Mouse (Mus musculus): ENCODE measurements around the gene Kat6b. TPM values are rescaled to one million over a fixed set of nuclear protein-coding genes. Genes with fewer than 3 reads are reported as not detected.
A peak's percentile ranks its signal among the peaks of the same experiment; 100 is the strongest.
"Not testable (repeated sequence)": the region's sequence is repeated elsewhere in the genome, so short reads cannot be mapped to it uniquely, and the experiment has no call there.

Kat6b gene
- polyA plus RNA-seq, 1 experiment from 2014 or later = 34.6 TPM

- H3K36me3 ChIP-seq (ENCODE audit: control insufficient read depth, insufficient read depth) = peaks cover 18% of the 10 kb centered on the region
- H3K27me3 ChIP-seq (replicated peaks; ENCODE audit: control insufficient read depth, insufficient read depth, low read length) = no peaks in the 10 kb centered on the region
- H3K4me1 ChIP-seq (replicated peaks; ENCODE audit: control insufficient read depth, insufficient read depth, low read length) = peaks cover 7% of the 10 kb centered on the region; the same call in 1 of the 2 replicates
- peak; percentile 27; the same call in 1 of the 2 replicates for ATAC-seq
- 78% methylated on average over 11 of the region's 11 CpGs for WGBS
- H3K9me3 ChIP-seq (ENCODE audit: control insufficient read depth, low read length) = no peaks in the 10 kb centered on the region
- H3K4me3 ChIP-seq (replicated peaks; ENCODE audit: low read length) = no peak overlapping the region
- 0 out of 2 replicates have a peak overlapping the region, but pooled peaks have one; percentile 41 for H3K27ac ChIP-seq (ENCODE audit: low read length)
- no peak overlapping the region for H3K4me2 ChIP-seq (ENCODE audit: low read length)
- no peak overlapping the region for H3K9ac ChIP-seq (replicated peaks; ENCODE audit: low read depth, low read length)
Observed at GRCm38 (mm10) chr14:21669633-21670421, 188.6 kb downstream of the Kat6b start.

- ATAC-seq; H3K4me1 ChIP-seq (replicated peaks; ENCODE audit: control insufficient read depth, insufficient read depth, low read length): not testable (repeated sequence)
- WGBS = 82% methylated on average over 15 of the region's 15 CpGs
Observed at GRCm38 (mm10) chr14:21670422-21671006, 189.3 kb downstream of the Kat6b start.

GRCm38 (mm10) chr14:21673100-21673499 is 191.9 kb downstream of the Kat6b start:
- Histone ChIP-seq H3K27me3 (replicated peaks; ENCODE audit: control insufficient read depth, insufficient read depth, low read length) (no peaks in the 10 kb centered on the region), H3K4me3 (replicated peaks; ENCODE audit: low read length) (no peak overlapping the region), H3K9ac (replicated peaks; ENCODE audit: low read depth, low read length) (no peak overlapping the region), H3K36me3 (ENCODE audit: control insufficient read depth, insufficient read depth) (peaks cover 10% of the 10 kb centered on the region), H3K4me1 (replicated peaks; ENCODE audit: control insufficient read depth, insufficient read depth, low read length) (peaks cover 7% of the 10 kb centered on the region; the same call in 1 of the 2 replicates), H3K9me3 (ENCODE audit: control insufficient read depth, low read length) (no peaks in the 10 kb centered on the region), H3K27ac (ENCODE audit: low read length) (no peak overlapping the region), H3K4me2 (ENCODE audit: low read length) (no peak overlapping the region)
- WGBS = 57% methylated on average over 4 of the region's 4 CpGs
- ATAC-seq = no peak

More at GRCm38 (mm10) chr14:21670422-21671006, 189.3 kb downstream of the Kat6b start:
- not testable (repeated sequence) for H3K27ac ChIP-seq (ENCODE audit: low read length); H3K4me3 ChIP-seq (replicated peaks; ENCODE audit: low read length); H3K4me2 ChIP-seq (ENCODE audit: low read length); H3K9me3 ChIP-seq (ENCODE audit: control insufficient read depth, low read length); H3K9ac ChIP-seq (replicated peaks; ENCODE audit: low read depth, low read length); H3K27me3 ChIP-seq (replicated peaks; ENCODE audit: control insufficient read depth, insufficient read depth, low read length)
- peaks cover 14% of the 10 kb centered on the region for H3K36me3 ChIP-seq (ENCODE audit: control insufficient read depth, insufficient read depth)

- no peaks in the 10 kb centered on the region for H3K9me3 ChIP-seq (ENCODE audit: control insufficient read depth, low read length)
- no peak for ATAC-seq
- peaks cover under 1% of the 10 kb centered on the region for H3K36me3 ChIP-seq (ENCODE audit: control insufficient read depth, insufficient read depth)
- no peaks in the 10 kb centered on the region for H3K27me3 ChIP-seq (replicated peaks; ENCODE audit: control insufficient read depth, insufficient read depth, low read length)
- WGBS = 40% methylated on average over 5 of the region's 5 CpGs
- no peak overlapping the region for H3K9ac ChIP-seq (replicated peaks; ENCODE audit: low read depth, low read length)
- no peak overlapping the region for H3K4me2 ChIP-seq (ENCODE audit: low read length)
- no peak overlapping the region for H3K4me3 ChIP-seq (replicated peaks; ENCODE audit: low read length)
- no peak overlapping the region for H3K27ac ChIP-seq (ENCODE audit: low read length)
- peaks cover 7% of the 10 kb centered on the region; the same call in 1 of the 2 replicates for H3K4me1 ChIP-seq (replicated peaks; ENCODE audit: control insufficient read depth, insufficient read depth, low read length)
Observed at GRCm38 (mm10) chr14:21674471-21674870, 193.2 kb downstream of the Kat6b start.

- H3K4me1 ChIP-seq (replicated peaks; ENCODE audit: control insufficient read depth, insufficient read depth, low read length) = no peaks in the 10 kb centered on the region
- H3K9ac ChIP-seq (replicated peaks; ENCODE audit: low read depth, low read length) = no peak overlapping the region
- no peak overlapping the region for H3K4me3 ChIP-seq (replicated peaks; ENCODE audit: low read length)
- WGBS = 88% methylated on average over 2 of the region's 2 CpGs
- ATAC-seq = no peak
- no peak overlapping the region for H3K4me2 ChIP-seq (ENCODE audit: low read length)
- H3K9me3 ChIP-seq (ENCODE audit: control insufficient read depth, low read length) = no peaks in the 10 kb centered on the region
- no peak overlapping the region for H3K27ac ChIP-seq (ENCODE audit: low read length)
- H3K27me3 ChIP-seq (replicated peaks; ENCODE audit: control insufficient read depth, insufficient read depth, low read length) = no peaks in the 10 kb centered on the region
- no peaks in the 10 kb centered on the region for H3K36me3 ChIP-seq (ENCODE audit: control insufficient read depth, insufficient read depth)
Observed at GRCm38 (mm10) chr14:21676223-21676622, 195.0 kb downstream of the Kat6b start.

- 45% methylated on average over 7 of the region's 7 CpGs for WGBS
- no peaks in the 10 kb centered on the region for H3K9me3 ChIP-seq (ENCODE audit: control insufficient read depth, low read length)
- H3K36me3 ChIP-seq (ENCODE audit: control insufficient read depth, insufficient read depth) = no peaks in the 10 kb centered on the region
- no peak overlapping the region for H3K4me2 ChIP-seq (ENCODE audit: low read length)
- ATAC-seq = no peak
- no peak overlapping the region for H3K9ac ChIP-seq (replicated peaks; ENCODE audit: low read depth, low read length)
- H3K27me3 ChIP-seq (replicated peaks; ENCODE audit: control insufficient read depth, insufficient read depth, low read length) = no peaks in the 10 kb centered on the region
- H3K27ac ChIP-seq (ENCODE audit: low read length) = no peak overlapping the region
- no peak overlapping the region for H3K4me3 ChIP-seq (replicated peaks; ENCODE audit: low read length)
- H3K4me1 ChIP-seq (replicated peaks; ENCODE audit: control insufficient read depth, insufficient read depth, low read length) = peaks cover 7% of the 10 kb centered on the region
Observed at GRCm38 (mm10) chr14:21678509-21679285, 197.5 kb downstream of the Kat6b start.

GRCm38 (mm10) chr14:21679631-21680201 is 198.5 kb downstream of the Kat6b start:
- Histone ChIP-seq H3K4me2 (ENCODE audit: low read length) (no peak overlapping the region), H3K4me3 (replicated peaks; ENCODE audit: low read length) (no peak overlapping the region), H3K9ac (replicated peaks; ENCODE audit: low read depth, low read length) (no peak overlapping the region), H3K27me3 (replicated peaks; ENCODE audit: control insufficient read depth, insufficient read depth, low read length) (no peaks in the 10 kb centered on the region), H3K27ac (ENCODE audit: low read length) (no peak overlapping the region), H3K4me1 (replicated peaks; ENCODE audit: control insufficient read depth, insufficient read depth, low read length) (peaks cover 7% of the 10 kb centered on the region), H3K36me3 (ENCODE audit: control insufficient read depth, insufficient read depth) (no peaks in the 10 kb centered on the region), H3K9me3 (ENCODE audit: control insufficient read depth, low read length) (no peaks in the 10 kb centered on the region)
- no peak for ATAC-seq
- 42% methylated on average over 8 of the region's 8 CpGs for WGBS

- under 1% methylated on average over 9 of the region's 9 CpGs for WGBS
- peak; percentile 59 for ATAC-seq
- H3K36me3 ChIP-seq (ENCODE audit: control insufficient read depth, insufficient read depth) = no peaks in the 10 kb centered on the region
- no peak overlapping the region for H3K4me3 ChIP-seq (replicated peaks; ENCODE audit: low read length)
- H3K4me2 ChIP-seq (ENCODE audit: low read length) = peak overlapping the region; percentile 28
- peaks cover 16% of the 10 kb centered on the region for H3K4me1 ChIP-seq (replicated peaks; ENCODE audit: control insufficient read depth, insufficient read depth, low read length)
- H3K9ac ChIP-seq (replicated peaks; ENCODE audit: low read depth, low read length) = peak overlapping the region; percentile 1; the same call in 1 of the 2 replicates
- no peak overlapping the region for H3K27ac ChIP-seq (ENCODE audit: low read length)
- no peaks in the 10 kb centered on the region; the same call in 1 of the 2 replicates for H3K27me3 ChIP-seq (replicated peaks; ENCODE audit: control insufficient read depth, insufficient read depth, low read length)
- no peaks in the 10 kb centered on the region for H3K9me3 ChIP-seq (ENCODE audit: control insufficient read depth, low read length)
Observed at GRCm38 (mm10) chr14:21682681-21683129, 201.5 kb downstream of the Kat6b start.
